Mouse (Mus musculus): Measurements from ENCODE around the gene Pigw.
A peak's percentile ranks its signal among the peaks of the same experiment; 100 is the strongest.

Pigw gene

GRCm38 (mm10) chr11:84827492-84827891 is 52.6 kb downstream of the Pigw start:
- peak; percentile 16 for DNase-seq (ENCODE audit: low read depth, low spot score)

All from c-Kit-negative CD71-positive TER-119-positive erythroid progenitor cells, embryonic 14.5 days (primary cell).